Mouse (Mus musculus) MEL (cell line): ENCODE results near the gene Irf2bp2.

Experiments
- CHD2 ChIP-seq: IDR thresholded peaks from 2 replicates; pipeline ENCODE4 v1.6.1; 2011; ENCODE audit warnings: low read length, improper control_type of control experiment
- CTCF ChIP-seq, 3 experiments: IDR thresholded peaks in 2 of 3; conservative IDR thresholded peaks in 1 of 3; 2 replicates each; pipeline ENCODE4 v1.5.1; 2011 to 2012; ENCODE audit warnings: low read length in 3 of 3, low read depth in 2 of 3, mild to moderate bottlenecking in 2 of 3, improper control_type of control experiment in 1 of 3, inconsistent platforms in 1 of 3, mixed read lengths in 1 of 3, moderate library complexity in 1 of 3; ENCODE audit not compliant: control insufficient read depth in 1 of 3, insufficient read depth in 1 of 3, poor library complexity in 1 of 3, severe bottlenecking in 1 of 3
- E2F4 ChIP-seq: IDR thresholded peaks from 2 replicates; pipeline ENCODE4 v1.6.1; 2011; ENCODE audit warnings: low read depth, low read length, improper control_type of control experiment, borderline replicate concordance
- EP300 ChIP-seq, 2 experiments: IDR thresholded peaks; 2 replicates each; pipeline ENCODE4 v1.6.1; 2011; ENCODE audit warnings: improper control_type of control experiment in 2 of 2, low read length in 2 of 2, low read depth in 1 of 2, mild to moderate bottlenecking in 1 of 2
- GATA1 ChIP-seq: IDR thresholded peaks from 2 replicates; pipeline ENCODE4 v1.6.1; 2011; ENCODE audit warnings: low read depth, low read length, improper control_type of control experiment
- HCFC1 ChIP-seq: IDR thresholded peaks from 2 replicates; pipeline ENCODE4 v1.6.1; 2012; ENCODE audit warnings: low read depth, mild to moderate bottlenecking, inconsistent platforms, low read length, improper control_type of control experiment, moderate library complexity
- JUND ChIP-seq: IDR thresholded peaks from 2 replicates; pipeline ENCODE4 v1.6.1; 2011; ENCODE audit warnings: low read depth, mild to moderate bottlenecking, improper control_type of control experiment, low read length
- MAX ChIP-seq: IDR thresholded peaks from 2 replicates; pipeline ENCODE4 v1.6.1; 2011; ENCODE audit warnings: low read length, improper control_type of control experiment
- POLR2A ChIP-seq, 2 experiments: IDR thresholded peaks; 2 replicates each; pipeline ENCODE4 v1.6.1; 2011 to 2012; ENCODE audit warnings: low read length in 2 of 2, mild to moderate bottlenecking in 2 of 2, control low read depth in 1 of 2, improper control_type of control experiment in 1 of 2, low read depth in 1 of 2, moderate library complexity in 1 of 2; ENCODE audit not compliant: control insufficient read depth in 1 of 2, insufficient read depth in 1 of 2, poor library complexity in 1 of 2
- POLR2AphosphoS2 ChIP-seq: IDR thresholded peaks from 2 replicates; pipeline ENCODE4 v1.6.1; 2011; ENCODE audit warnings: low read length, improper control_type of control experiment
- RCOR1 ChIP-seq: IDR thresholded peaks from 2 replicates; pipeline ENCODE4 v1.6.1; 2012; ENCODE audit warnings: low read depth, mild to moderate bottlenecking, inconsistent platforms, low read length, improper control_type of control experiment
- SIN3A ChIP-seq: IDR thresholded peaks from 2 replicates; pipeline ENCODE4 v1.6.1; 2012; ENCODE audit warnings: low read length, improper control_type of control experiment, inconsistent platforms
- USF2 ChIP-seq, 2 experiments: IDR thresholded peaks; 2 replicates each; pipeline ENCODE4 v1.6.1; 2011 to 2012; ENCODE audit warnings: improper control_type of control experiment in 2 of 2, low read length in 2 of 2, borderline replicate concordance in 1 of 2, inconsistent platforms in 1 of 2, low read depth in 1 of 2, mild to moderate bottlenecking in 1 of 2; ENCODE audit not compliant: insufficient read depth in 1 of 2
- ZKSCAN1 ChIP-seq: IDR thresholded peaks from 2 replicates; pipeline ENCODE4 v1.6.1; 2012; ENCODE audit warnings: low read depth, mild to moderate bottlenecking, inconsistent platforms, low read length, improper control_type of control experiment, moderate library complexity

GRCm38 (mm10) chr8:126613143-126613542, 19.4 kb upstream of the Irf2bp2 start:
- TF ChIP-seq POLR2A (IDR thresholded peaks at IDR 0.05; ENCODE audit: control insufficient read depth in 1 of 2, insufficient read depth in 1 of 2, low read depth in 1 of 2, low read length in 2 of 2, poor library complexity in 1 of 2): no peak
- no peak for TF ChIP-seq HCFC1
- no peak for TF ChIP-seq CTCF (IDR thresholded peaks at IDR 0.05 in 2 of 3, conservative IDR thresholded peaks at IDR 0.05 in 1 of 3; ENCODE audit: control insufficient read depth in 1 of 3, insufficient read depth in 1 of 3, low read depth in 2 of 3, low read length in 3 of 3, poor library complexity in 1 of 3, severe bottlenecking in 1 of 3)
- TF ChIP-seq MAX: no peak
- no peak for TF ChIP-seq USF2 (IDR thresholded peaks at IDR 0.05; ENCODE audit: borderline replicate concordance in 1 of 2, insufficient read depth in 1 of 2, low read depth in 1 of 2, low read length in 2 of 2)
- no peak for TF ChIP-seq E2F4
- no peak for TF ChIP-seq ZKSCAN1
- no peak for TF ChIP-seq SIN3A
- no peak for TF ChIP-seq EP300 (IDR thresholded peaks at IDR 0.05; ENCODE audit: low read depth in 1 of 2, low read length in 2 of 2)
- TF ChIP-seq CHD2: no peak
- TF ChIP-seq RCOR1: no peak
- TF ChIP-seq GATA1: no peak
- no peak for TF ChIP-seq POLR2AphosphoS2
- TF ChIP-seq JUND: no peak
